Mouse (Mus musculus) CD4-positive, CD25-positive, alpha-beta regulatory T cell, adult 2 months (primary cell): ENCODE measurements at regions not wholly inside any gene's neighbourhood (a gene's known extent, or its start where the extent isn't known, plus 50 kb on each side); places are given as distances from the start of the nearest gene placed in this dataset.

Experiments used
- DNase-seq: peaks from one replicate; pipeline ENCODE4 v3.0.0-alpha.2; 2012; ENCODE audit warnings: low read depth, low spot score

GRCm38 (mm10) chr19:25729103-25729502 lies 56.9 kb downstream of the Dmrt2 start:
- no peak for DNase-seq

DNA sequence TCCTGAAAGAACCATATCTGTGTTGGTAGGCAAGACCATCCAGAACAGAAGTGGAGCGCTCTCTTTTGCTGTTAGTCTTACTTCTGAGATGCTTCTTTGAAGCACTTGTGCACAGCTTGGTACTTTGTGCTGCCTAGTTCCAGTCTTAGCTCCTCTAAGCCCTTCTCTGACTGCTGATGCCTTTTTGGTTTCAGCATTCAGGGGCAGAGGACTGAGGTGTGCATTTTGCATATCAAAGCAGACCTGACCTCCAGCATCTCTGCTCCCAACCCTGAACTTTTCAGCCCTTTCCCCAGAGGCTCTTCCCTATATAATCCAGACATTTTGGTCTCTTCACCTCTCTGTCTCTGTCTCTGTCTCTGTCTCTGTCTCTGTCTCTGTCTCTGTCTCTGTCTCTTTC lies 57.4 kb downstream of the Dmrt2 start:
- no peak for DNase-seq

GRCm38 (mm10) chr19:25778455-25778854 lies 106.2 kb downstream of the Dmrt2 start:
- DNase-seq: no peak

DNA sequence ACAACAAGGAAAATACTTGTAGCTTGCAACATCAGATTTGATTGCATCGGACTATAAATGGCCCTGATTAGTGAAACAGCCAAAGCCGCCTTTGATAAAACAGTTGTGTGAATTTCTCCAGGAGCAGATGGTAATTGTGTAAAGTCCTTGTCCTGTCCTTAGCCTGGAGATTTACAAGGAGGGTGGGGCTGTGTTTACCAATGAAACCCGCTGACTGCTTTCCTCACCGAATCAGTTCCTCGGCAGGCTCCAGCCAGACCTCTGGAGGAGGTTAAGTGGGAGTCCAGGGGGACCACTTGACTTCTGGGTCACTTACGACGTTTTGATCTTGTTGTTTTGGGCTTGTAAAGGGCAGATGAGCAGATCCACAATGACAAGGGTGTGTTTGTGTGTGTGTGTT lies 107.1 kb downstream of the Dmrt2 start:
- DNase-seq: no peak

- no peak for DNase-seq
Measured at GRCm38 (mm10) chr19:25781314-25781713, 109.1 kb downstream of the Dmrt2 start.

- DNase-seq: no peak
Measured at GRCm38 (mm10) chr19:25802692-25803091, 130.5 kb downstream of the Dmrt2 start.

GRCm38 (mm10) chr19:25805351-25805750 lies 133.1 kb downstream of the Dmrt2 start:
- DNase-seq: no peak

- no peak for DNase-seq
Measured at GRCm38 (mm10) chr19:25813651-25814050, 141.4 kb downstream of the Dmrt2 start.

- no peak for DNase-seq
Measured at GRCm38 (mm10) chr19:25845158-25845557, 172.9 kb downstream of the Dmrt2 start.

DNA sequence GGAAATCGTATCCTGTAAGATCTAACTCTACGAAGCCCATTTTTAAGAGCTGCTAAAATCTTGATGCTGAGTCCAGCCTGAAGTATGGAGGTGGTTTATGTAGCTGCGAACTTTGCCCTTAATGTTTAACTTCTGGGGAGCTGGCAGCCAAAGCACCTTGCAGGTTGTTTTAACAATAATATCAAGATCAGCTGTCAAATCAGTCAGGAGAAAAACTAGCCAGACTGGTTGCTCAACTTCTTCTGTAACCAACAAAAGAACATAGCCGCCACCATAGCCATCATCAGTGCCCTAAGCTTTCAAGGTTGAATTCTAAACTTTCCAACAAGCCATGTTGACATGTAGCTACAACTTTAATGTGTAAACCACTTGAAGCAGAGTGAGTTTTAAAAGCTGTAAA lies 184.1 kb downstream of the Dmrt2 start:
- no peak for DNase-seq

DNA sequence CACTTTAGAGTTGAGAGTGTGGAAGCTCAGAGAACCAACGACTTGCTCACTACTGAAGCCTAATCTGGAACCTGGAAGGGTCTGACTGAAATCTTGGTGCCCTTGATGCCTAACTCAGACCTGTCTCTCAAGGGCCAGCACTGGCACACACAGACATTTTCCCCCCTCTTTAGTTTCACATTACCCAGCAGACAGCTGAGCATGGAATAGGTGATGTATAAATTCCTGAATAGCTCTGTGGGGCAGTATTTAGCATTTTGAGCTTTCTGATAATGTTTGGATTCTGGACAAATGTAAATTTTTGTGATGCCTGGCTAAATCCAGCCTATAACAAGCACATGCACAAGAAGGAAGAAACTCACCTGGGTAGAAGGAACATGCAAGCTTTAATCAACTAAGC lies 191.1 kb downstream of the Dmrt2 start:
- DNase-seq: no peak

- DNase-seq: no peak
Measured at GRCm38 (mm10) chr19:25906721-25907120, 234.5 kb downstream of the Dmrt2 start.

DNA sequence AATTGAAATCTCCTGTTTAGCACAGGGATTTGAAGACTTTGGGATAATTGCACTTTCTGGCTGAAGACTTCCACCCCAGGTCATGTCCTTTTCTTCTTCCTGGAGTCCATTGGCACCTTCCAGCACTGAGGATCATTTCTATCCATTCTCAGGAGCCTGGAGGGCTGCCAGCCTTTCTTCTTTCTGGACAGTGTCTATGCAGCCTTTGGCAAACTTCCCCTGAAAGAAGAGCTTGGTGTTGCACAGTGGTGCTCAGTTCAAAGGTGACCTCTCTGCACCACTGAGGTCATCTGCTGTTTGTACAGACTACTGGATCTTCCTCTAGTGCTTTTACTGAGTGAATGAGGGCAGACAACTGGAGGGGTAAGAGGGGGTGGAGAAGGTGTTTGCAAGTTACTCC lies 249.8 kb downstream of the Dmrt2 start:
- no peak for DNase-seq

DNA sequence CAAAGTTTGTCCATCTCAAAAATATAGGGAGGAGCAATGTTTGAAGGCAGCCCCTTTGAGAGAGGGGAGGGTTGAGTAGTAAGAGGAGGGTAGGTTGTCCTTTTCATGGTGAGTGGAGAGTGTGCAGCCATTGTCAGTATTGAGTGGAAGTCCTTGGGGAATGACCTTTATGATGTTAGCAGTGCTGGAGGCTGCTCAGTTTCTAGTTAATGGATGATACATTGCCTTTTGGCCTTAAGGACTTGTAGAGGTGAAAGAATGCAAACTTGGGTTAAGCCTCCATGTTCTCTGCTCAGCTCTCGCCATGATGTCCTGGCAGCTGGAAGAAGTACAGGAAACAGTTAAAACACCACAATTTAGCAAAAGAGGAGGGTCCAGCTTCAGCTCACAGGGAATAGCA lies 250.6 kb downstream of the Dmrt2 start:
- no peak for DNase-seq

DNA sequence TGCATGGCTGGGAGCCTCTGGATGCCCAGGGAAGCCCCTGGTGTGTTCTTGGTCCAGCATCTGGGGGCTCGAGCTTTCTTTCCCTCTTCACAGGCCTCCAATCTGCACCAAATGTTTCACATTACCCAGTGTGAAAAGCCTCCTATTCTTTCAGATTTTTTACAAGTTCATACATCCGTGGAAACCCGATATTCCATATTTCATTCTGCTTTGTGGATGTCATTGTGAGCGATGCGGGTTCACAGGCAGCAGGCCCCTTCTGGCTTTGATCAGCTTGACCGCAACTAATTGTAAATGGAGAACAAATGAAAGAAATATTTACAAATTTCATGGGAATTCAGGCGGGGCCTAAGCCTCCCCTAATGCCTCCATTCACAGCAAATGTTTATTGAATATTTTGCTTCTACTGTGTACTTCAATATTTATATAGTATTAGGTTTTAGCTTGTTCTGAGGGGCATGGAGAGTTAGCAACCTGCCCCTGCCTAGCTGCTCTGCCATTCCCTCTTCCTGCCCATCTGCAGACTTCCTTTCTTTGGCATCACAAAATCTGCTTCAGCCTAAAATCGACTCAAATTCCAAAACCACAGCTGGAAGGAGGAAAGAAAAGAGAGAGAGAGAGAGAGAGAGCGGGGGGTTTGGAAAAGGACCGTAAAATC lies 251.6 kb downstream of the Dmrt2 start:
- DNase-seq: no peak

GRCm38 (mm10) chr19:25924385-25924769 lies 252.2 kb downstream of the Dmrt2 start:
- DNase-seq: no peak

- DNase-seq: no peak
Measured at GRCm38 (mm10) chr19:25927220-25927619, 255.0 kb downstream of the Dmrt2 start.

- DNase-seq: no peak
Measured at GRCm38 (mm10) chr19:25937343-25937742, 265.1 kb downstream of the Dmrt2 start.

GRCm38 (mm10) chr19:25971210-25971609 lies 299.0 kb downstream of the Dmrt2 start:
- DNase-seq: no peak

DNA sequence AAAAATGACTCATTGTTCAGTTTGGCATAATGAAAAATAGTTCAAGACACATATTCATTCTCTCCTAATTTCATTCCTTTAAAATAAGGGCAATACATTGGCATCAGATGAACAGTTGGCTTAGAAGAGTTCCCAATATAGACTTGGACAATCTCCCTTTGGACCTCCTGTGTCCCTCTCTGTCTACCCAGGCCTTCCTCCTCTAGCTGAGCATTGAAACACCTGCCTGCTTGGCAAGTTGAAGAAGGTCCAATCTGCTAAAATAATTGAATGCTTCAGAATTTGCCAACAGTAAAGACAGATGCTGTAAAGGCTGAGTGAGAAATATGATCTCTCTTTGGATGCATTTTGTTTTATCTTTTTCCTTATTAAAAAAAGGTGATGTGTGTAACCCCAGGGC lies 303.0 kb downstream of the Dmrt2 start:
- DNase-seq: no peak

GRCm38 (mm10) chr19:25980308-25980707 lies 308.1 kb downstream of the Dmrt2 start:
- DNase-seq: no peak

DNA sequence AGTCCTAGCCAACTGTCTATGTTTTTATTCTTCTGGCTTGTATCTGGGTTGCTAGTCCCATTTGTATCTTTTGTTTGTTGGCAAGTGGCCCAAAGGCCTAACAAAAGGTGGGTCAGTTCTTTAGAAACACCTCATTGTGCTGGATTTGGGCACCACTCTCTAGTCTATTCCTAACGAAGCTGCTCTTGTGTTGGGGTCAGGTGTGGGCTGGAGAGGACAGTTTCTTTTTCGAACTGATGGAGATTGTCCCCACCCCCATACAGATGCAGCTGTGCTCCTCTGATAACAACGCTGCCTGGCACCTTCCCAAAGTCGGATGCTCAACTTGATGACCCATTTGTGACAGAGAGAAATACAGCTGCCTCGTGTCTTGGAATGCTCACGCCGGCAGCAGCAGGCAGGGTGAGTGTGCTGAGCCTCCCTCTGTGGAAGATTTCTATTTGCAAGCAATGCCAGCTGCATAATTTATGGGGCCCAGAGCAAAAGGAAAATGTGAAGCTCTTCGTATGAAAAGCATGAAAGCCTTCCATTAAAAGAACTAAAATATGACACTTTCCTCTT lies 342.5 kb downstream of the Dmrt2 start:
- DNase-seq: no peak

DNA sequence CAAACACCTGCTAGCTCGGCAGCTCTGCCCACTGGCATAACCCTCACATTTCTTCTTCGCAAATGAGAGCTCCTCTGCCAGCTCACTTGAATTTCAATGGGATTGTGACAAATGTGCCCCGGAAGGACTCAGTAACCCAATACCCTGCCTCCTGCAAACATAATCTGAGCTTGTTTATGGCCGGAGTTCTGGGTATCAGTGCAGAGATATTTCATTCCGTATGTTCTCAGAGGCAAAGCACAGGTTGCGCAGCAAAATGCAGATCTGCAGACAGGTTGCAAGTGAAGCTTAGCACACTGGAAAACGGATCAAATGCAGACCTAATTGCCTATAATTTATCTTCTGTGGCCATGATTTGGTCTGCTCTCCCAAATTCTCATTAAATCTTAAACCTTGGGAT lies 348.9 kb downstream of the Dmrt2 start:
- no peak for DNase-seq

GRCm38 (mm10) chr19:26026103-26026502 lies 353.9 kb downstream of the Dmrt2 start:
- DNase-seq: no peak
